Mouse (Mus musculus): ENCODE measurements around the gene Psma5. TPM values are rescaled to one million over a fixed set of nuclear protein-coding genes. Genes with fewer than 3 reads are reported as not detected.

Gene Psma5
- total RNA-seq, 2 experiments from 2014 or later, result 98.8 to 99.0 TPM

Other genes with a start within 250 kb of the Psma5 start
- gene Gstm1, start 239.0 kb upstream of the Psma5 start, total RNA-seq (2021), result 10 to 100 TPM; 60.4 to 75.2 TPM
- gene Gstm4, start 212.0 kb upstream of the Psma5 start, total RNA-seq (2021), result 10 to 100 TPM; 10.3 to 10.9 TPM
- 10 to 100 TPM; 65.3 to 75.4 TPM for gene Ampd2, start 170.3 kb upstream of the Psma5 start, total RNA-seq (2021)
- gene Gnat2, start 164.1 kb upstream of the Psma5 start, total RNA-seq (2021), result under 1 TPM in 1 of 2 experiments, not detected in 1; 0.44 TPM
- gene Gnai3, start 110.8 kb upstream of the Psma5 start, total RNA-seq (2021), result 10 to 100 TPM; 88.6 to 90.4 TPM
- 10 to 100 TPM; 12.1 to 14.0 TPM for gene Gpr61, start 102.0 kb upstream of the Psma5 start, total RNA-seq (2021)
- gene Amigo1, start 70.6 kb upstream of the Psma5 start, total RNA-seq (2021), result 10 to 100 TPM; 23.6 to 25.8 TPM
- gene Cyb561d1, start 55.7 kb upstream of the Psma5 start, total RNA-seq (2021), result 10 to 100 TPM; 10.9 to 11.4 TPM
- 10 to 100 TPM; 33.1 to 34.8 TPM for gene Atxn7l2, start 46.0 kb upstream of the Psma5 start, total RNA-seq (2021)
- 1 to 10 TPM in 1 of 2 experiments, under 1 TPM in 1; 0.98 to 1.4 TPM for gene Sypl2, start 30.3 kb upstream of the Psma5 start, total RNA-seq (2021)
- gene Sort1, start 27.2 kb downstream of the Psma5 start, total RNA-seq (2021), result 10 to 100 TPM; 90.4 to 93.5 TPM
- gene Mybphl, start 108.0 kb downstream of the Psma5 start, total RNA-seq (2021), result under 1 TPM in 1 of 2 experiments, not detected in 1; 0.30 TPM
- 1 to 10 TPM; 4.3 to 6.9 TPM for gene Psrc1, start 126.9 kb downstream of the Psma5 start, total RNA-seq (2021)
- 100 to 1,000 TPM; 136 to 149 TPM for gene Celsr2, start 158.6 kb downstream of the Psma5 start, total RNA-seq (2021)
- gene Sars, start 188.3 kb downstream of the Psma5 start, total RNA-seq (2021), result 100 to 1,000 TPM; 194 to 199 TPM